Mouse (Mus musculus) small intestine, adult 2 months (tissue): ENCODE results near the gene Cd300ld5.

Experiments
- CTCF ChIP-seq: fragments of 200-500 bp; IDR thresholded peaks from 2 replicates; pipeline ENCODE4 v1.5.1; 2012; ENCODE audit warnings: low read depth, mild to moderate bottlenecking, control low read depth, inconsistent platforms, low read length, moderate library complexity, mixed read lengths; ENCODE audit not compliant: insufficient replicate concordance, insufficient read length; ENCODE audit errors: extremely low read depth
- POLR2A ChIP-seq: fragments of 200-500 bp; IDR thresholded peaks from 2 replicates; pipeline ENCODE4 v1.6.1; 2012; ENCODE audit warnings: low read depth, mild to moderate bottlenecking, control low read depth, inconsistent platforms, low read length, moderate library complexity

- TF ChIP-seq POLR2A (no peak), CTCF (no peak)
Measured at GRCm38 (mm10) chr11:115059797-115060196, 22.2 kb upstream of the Cd300ld5 start.
